Comparison of ENCODE assay signal across 8 mouse cellular contexts in genomic region chr19:45005444-45005843, GRCm38 (mm10). TPM values are rescaled to one million over a fixed set of nuclear protein-coding genes. Genes with fewer than 3 reads are reported as not detected.
DNase-seq lines count a peak whose midpoint lies in the region; ATAC-seq and TF ChIP-seq lines count a peak whose summit lies in the region.

Gene Twnk (plus strand): TSS chr19:45005663.

- H3K4me1 ChIP-seq in G1E (ENCODE audit: insufficient read depth, low read depth, low read length) = peaks cover 66% of the 10 kb centered on the region
- peaks cover 16% of the 10 kb centered on the region for H3K4me1 ChIP-seq in forebrain, postnatal 0 days (ENCODE audit: insufficient read depth)
- peaks cover 43% of the 10 kb centered on the region for H3K4me1 ChIP-seq in hindbrain, embryonic 13.5 days (replicated peaks)

- H3K27ac ChIP-seq in forebrain, postnatal 0 days (ENCODE audit: low read depth, low read length) = peak within 1 kb of the TSS; percentile 71
- H3K27ac ChIP-seq in hindbrain, embryonic 13.5 days = peak within 1 kb of the TSS; percentile 81

- peak; percentile 58 for ATAC-seq in G1E (ENCODE audit: extremely low read depth, insufficient number of reproducible peaks, low FRiP score, poor library complexity, severe bottlenecking)
- no peak for ATAC-seq in forebrain, postnatal 0 days
- ATAC-seq in hindbrain, embryonic 13.5 days (ENCODE audit: low FRiP score) = no peak
- peak; percentile 76 for ATAC-seq in megakaryocyte, adult 5-6 weeks (ENCODE audit: poor library complexity, severe bottlenecking)

- H3K36me3 ChIP-seq in G1E (replicated peaks) = peaks cover 82% of the 10 kb centered on the region
- H3K36me3 ChIP-seq in forebrain, postnatal 0 days (ENCODE audit: insufficient read depth) = peaks cover 41% of the 10 kb centered on the region
- H3K36me3 ChIP-seq in hindbrain, embryonic 13.5 days = peaks cover 60% of the 10 kb centered on the region

- intact Hi-C loops in left cerebral cortex, postnatal 10 days (cut with DNase I) = no loop called here

- peak within 1 kb of the TSS; percentile 92 for H3K4me2 ChIP-seq in forebrain, postnatal 0 days (ENCODE audit: low read depth)
- H3K4me2 ChIP-seq in hindbrain, embryonic 13.5 days = peak within 1 kb of the TSS; percentile 99

- no peak for TF ChIP-seq CTCF in G1E (IDR thresholded peaks at IDR 0.05; ENCODE audit: low read depth, low read length)
- no peak for TF ChIP-seq CTCF in forebrain, postnatal 0 days (IDR thresholded peaks at IDR 0.05; ENCODE audit: low read depth)

- H3K27me3 ChIP-seq in G1E (ENCODE audit: insufficient read depth, low read length) = no peaks in the 10 kb centered on the region
- no peaks in the 10 kb centered on the region for H3K27me3 ChIP-seq in forebrain, postnatal 0 days (ENCODE audit: insufficient read depth, low read length)
- no peaks in the 10 kb centered on the region for H3K27me3 ChIP-seq in hindbrain, embryonic 13.5 days

- H3K9me3 ChIP-seq in G1E (replicated peaks) = no peaks in the 10 kb centered on the region
- no peaks in the 10 kb centered on the region for H3K9me3 ChIP-seq in forebrain, postnatal 0 days (ENCODE audit: low read length)
- no peaks in the 10 kb centered on the region for H3K9me3 ChIP-seq in hindbrain, embryonic 13.5 days

- peak within 1 kb of the TSS; percentile 96 for H3K4me3 ChIP-seq in G1E (ENCODE audit: low read depth, low read length)
- H3K4me3 ChIP-seq in forebrain, postnatal 0 days (ENCODE audit: low read depth, low read length) = peak within 1 kb of the TSS; percentile 94
- H3K4me3 ChIP-seq in hindbrain, embryonic 13.5 days = peak within 1 kb of the TSS; percentile 95

- H3K9ac ChIP-seq in forebrain, postnatal 0 days = peak within 1 kb of the TSS; percentile 80
- peak within 1 kb of the TSS; percentile 89 for H3K9ac ChIP-seq in hindbrain, embryonic 13.5 days

- DNase-seq in G1E (ENCODE audit: low spot score) = peak; percentile 80
- DNase-seq in adrenal gland, postnatal 36 days = peak; percentile 71 to 83
- DNase-seq in forebrain, postnatal 0 days = no peak
- peak in 1 of 2 experiments; percentile 76 for DNase-seq in left cerebral cortex, postnatal 10 days (ENCODE audit: extremely low spot score in 1 of 2, low spot score in 2 of 2)
- peak; percentile 82 to 88 for DNase-seq in spleen, postnatal 4 days (ENCODE audit: low spot score in 2 of 2)
- DNase-seq in cerebellum, adult 9-10 months = no peak

- 9% methylated on average over 16 of the region's 16 CpGs for WGBS in forebrain, postnatal 0 days
- 10% methylated on average over 16 of the region's 16 CpGs for WGBS in hindbrain, embryonic 13.5 days

RNA-seq across cellular contexts. Expression of gene Twnk, which starts in this region (rescaled TPM):
- total RNA-seq in G1E (2014; fragmentation: Nextera tagmentation) (19.3 and 22.4 TPM in 2 replicates), G1E (2017) (20.4 and 22.0 TPM in 2 replicates)
- 14.1 and 14.7 TPM in 2 replicates for polyA plus RNA-seq in G1E (2012)
- 10 to 100 TPM; 30.8 to 33.0 TPM for total RNA-seq in adrenal gland, postnatal 36 days (2021)
- 7.7 and 8.6 TPM in 2 replicates for total RNA-seq in forebrain, postnatal 0 days (2014; rRNA removed)
- 8.8 and 10.8 TPM in 2 replicates for polyA plus RNA-seq in forebrain, postnatal 0 days (2015; fragmentation: Nextera tagmentation; extraction: Ambion mirVana)
- polyA plus RNA-seq in hindbrain, embryonic 13.5 days (2015; fragmentation: Nextera tagmentation; extraction: Ambion mirVana) = 16.0 and 17.0 TPM in 2 replicates
- total RNA-seq in left cerebral cortex, postnatal 10 days (2021) = 10 to 100 TPM; 11.7 to 12.2 TPM
- total RNA-seq in megakaryocyte, adult 5-6 weeks (2015) = 6.2 and 6.3 TPM in 2 replicates
- total RNA-seq in megakaryocyte, adult 5-6 weeks (2017) = 6.5 and 6.8 TPM in 2 replicates

Comparison
In these comparisons a context has a peak if more than half of its experiments do, and no peak if none do; other contexts are left out.
1. ATAC-seq: peak in G1E (single experiment) and megakaryocyte, adult 5-6 weeks (single experiment); none in forebrain, postnatal 0 days (single experiment) and hindbrain, embryonic 13.5 days (single experiment).
2. DNase-seq: peak in G1E (single experiment), adrenal gland, postnatal 36 days (2 of 2) and spleen, postnatal 4 days (2 of 2); none in forebrain, postnatal 0 days (single experiment) and cerebellum, adult 9-10 months (single experiment).
3. Peak in every context shown above with its lines, with median percentiles within 50 percentile points of each other: H3K4me3 ChIP-seq.